Mouse (Mus musculus): ENCODE results near the gene Clcn2. TPM values are rescaled to one million over a fixed set of nuclear protein-coding genes. Genes with fewer than 3 reads are reported as not detected.

Clcn2 gene
- polyA plus RNA-seq (2014; fragmentation: Nextera tagmentation; extraction: Ambion mirVana), result 5.7 and 6.7 TPM in 2 replicates

- under 1% methylated on average over 62 of the region's 62 CpGs for WGBS (ENCODE audit: insufficient replicate concordance)
- Histone ChIP-seq H3K36me3 (ENCODE audit: control insufficient read depth, insufficient read depth, low read length) (peaks cover 11% of the 10 kb centered on the region; the same call in 1 of the 2 replicates), H3K9ac (ENCODE audit: low read depth, low read length) (peak within 1 kb of the TSS; percentile 75), H3K27me3 (ENCODE audit: control insufficient read depth, insufficient read depth, low read length) (no peaks in the 10 kb centered on the region), H3K4me3 (ENCODE audit: low read depth, low read length) (peak within 1 kb of the TSS; percentile 61), H3K4me2 (peak within 1 kb of the TSS; percentile 90), H3K9me3 (replicated peaks; ENCODE audit: control insufficient read depth, low read length) (no peaks in the 10 kb centered on the region), H3K4me1 (ENCODE audit: control insufficient read depth, insufficient read depth, low read length) (peaks cover 27% of the 10 kb centered on the region), H3K27ac (ENCODE audit: low read depth, low read length) (peak within 1 kb of the TSS; percentile 88)
- peak; percentile 79 for ATAC-seq (replicated peaks; ENCODE audit: insufficient number of reproducible peaks, low FRiP score, low TSS enrichment)
These were observed at the start of gene Clcn2, which contains the start of gene Polr2h for GRCm38 (mm10) chr16:20717181-20717977. TSS of gene Clcn2 (minus strand) at chr16:20717746. TSS of gene Polr2h (plus strand) at chr16:20717665.

- H3K4me3 ChIP-seq (ENCODE audit: low read depth, low read length), result no peak overlapping the region
- H3K36me3 ChIP-seq (ENCODE audit: control insufficient read depth, insufficient read depth, low read length), result no peaks in the 10 kb centered on the region
- H3K27me3 ChIP-seq (ENCODE audit: control insufficient read depth, insufficient read depth, low read length), result no peaks in the 10 kb centered on the region
- H3K4me2 ChIP-seq, result no peak overlapping the region
- H3K27ac ChIP-seq (ENCODE audit: low read depth, low read length), result no peak overlapping the region
- no peaks in the 10 kb centered on the region for H3K4me1 ChIP-seq (ENCODE audit: control insufficient read depth, insufficient read depth, low read length)
- H3K9ac ChIP-seq (ENCODE audit: low read depth, low read length), result no peak overlapping the region
- no peaks in the 10 kb centered on the region for H3K9me3 ChIP-seq (replicated peaks; ENCODE audit: control insufficient read depth, low read length)
- no peak for ATAC-seq (replicated peaks; ENCODE audit: insufficient number of reproducible peaks, low FRiP score, low TSS enrichment)
- 36% methylated on average over 9 of the region's 9 CpGs for WGBS (ENCODE audit: insufficient replicate concordance)
These were observed 47.7 kb upstream of the Clcn2 start for GRCm38 (mm10) chr16:20765244-20765643.

GRCm38 (mm10) chr16:20761681-20762080 is 44.1 kb upstream of the Clcn2 start:
- WGBS (ENCODE audit: insufficient replicate concordance), result 10% methylated on average over 3 of the region's 3 CpGs
- Histone ChIP-seq H3K9me3 (replicated peaks; ENCODE audit: control insufficient read depth, low read length) (no peaks in the 10 kb centered on the region), H3K4me1 (ENCODE audit: control insufficient read depth, insufficient read depth, low read length) (no peaks in the 10 kb centered on the region), H3K27me3 (ENCODE audit: control insufficient read depth, insufficient read depth, low read length) (no peaks in the 10 kb centered on the region), H3K9ac (ENCODE audit: low read depth, low read length) (no peak overlapping the region), H3K4me2 (no peak overlapping the region), H3K27ac (ENCODE audit: low read depth, low read length) (no peak overlapping the region), H3K4me3 (ENCODE audit: low read depth, low read length) (no peak overlapping the region), H3K36me3 (ENCODE audit: control insufficient read depth, insufficient read depth, low read length) (no peaks in the 10 kb centered on the region)
- no peak for ATAC-seq (replicated peaks; ENCODE audit: insufficient number of reproducible peaks, low FRiP score, low TSS enrichment)

GRCm38 (mm10) chr16:20757385-20757784 is 39.8 kb upstream of the Clcn2 start:
- Histone ChIP-seq H3K4me2 (no peak overlapping the region), H3K27ac (ENCODE audit: low read depth, low read length) (no peak overlapping the region), H3K27me3 (ENCODE audit: control insufficient read depth, insufficient read depth, low read length) (no peaks in the 10 kb centered on the region), H3K4me1 (ENCODE audit: control insufficient read depth, insufficient read depth, low read length) (no peaks in the 10 kb centered on the region), H3K36me3 (ENCODE audit: control insufficient read depth, insufficient read depth, low read length) (no peaks in the 10 kb centered on the region), H3K9ac (ENCODE audit: low read depth, low read length) (no peak overlapping the region), H3K9me3 (replicated peaks; ENCODE audit: control insufficient read depth, low read length) (no peaks in the 10 kb centered on the region), H3K4me3 (ENCODE audit: low read depth, low read length) (no peak overlapping the region)
- ATAC-seq (replicated peaks; ENCODE audit: insufficient number of reproducible peaks, low FRiP score, low TSS enrichment), result no peak
- 76% methylated on average over 1 of the region's 1 CpGs for WGBS (ENCODE audit: insufficient replicate concordance)

- Histone ChIP-seq H3K4me1 (ENCODE audit: control insufficient read depth, insufficient read depth, low read length) (no peaks in the 10 kb centered on the region), H3K27ac (ENCODE audit: low read depth, low read length) (no peak overlapping the region), H3K4me3 (ENCODE audit: low read depth, low read length) (no peak overlapping the region), H3K9me3 (replicated peaks; ENCODE audit: control insufficient read depth, low read length) (no peaks in the 10 kb centered on the region), H3K9ac (ENCODE audit: low read depth, low read length) (no peak overlapping the region), H3K27me3 (ENCODE audit: control insufficient read depth, insufficient read depth, low read length) (no peaks in the 10 kb centered on the region), H3K36me3 (ENCODE audit: control insufficient read depth, insufficient read depth, low read length) (no peaks in the 10 kb centered on the region), H3K4me2 (no peak overlapping the region)
- 88% methylated on average over 5 of the region's 5 CpGs for WGBS (ENCODE audit: insufficient replicate concordance)
- ATAC-seq (replicated peaks; ENCODE audit: insufficient number of reproducible peaks, low FRiP score, low TSS enrichment), result no peak
These were observed 38.5 kb upstream of the Clcn2 start for GRCm38 (mm10) chr16:20756052-20756451.

- WGBS (ENCODE audit: insufficient replicate concordance), result 49% methylated on average over 8 of the region's 8 CpGs
- Histone ChIP-seq H3K27me3 (ENCODE audit: control insufficient read depth, insufficient read depth, low read length) (no peaks in the 10 kb centered on the region), H3K4me3 (ENCODE audit: low read depth, low read length) (no peak overlapping the region), H3K4me2 (no peak overlapping the region), H3K27ac (ENCODE audit: low read depth, low read length) (no peak overlapping the region), H3K9ac (ENCODE audit: low read depth, low read length) (no peak overlapping the region), H3K9me3 (replicated peaks; ENCODE audit: control insufficient read depth, low read length) (no peaks in the 10 kb centered on the region), H3K4me1 (ENCODE audit: control insufficient read depth, insufficient read depth, low read length) (no peaks in the 10 kb centered on the region), H3K36me3 (ENCODE audit: control insufficient read depth, insufficient read depth, low read length) (no peaks in the 10 kb centered on the region)
- ATAC-seq (replicated peaks; ENCODE audit: insufficient number of reproducible peaks, low FRiP score, low TSS enrichment), result no peak
These were observed 33.0 kb upstream of the Clcn2 start for GRCm38 (mm10) chr16:20750518-20750917.

GRCm38 (mm10) chr16:20746641-20747040 is 29.1 kb upstream of the Clcn2 start:
- H3K4me3 ChIP-seq (ENCODE audit: low read depth, low read length), result no peak overlapping the region
- no peaks in the 10 kb centered on the region for H3K27me3 ChIP-seq (ENCODE audit: control insufficient read depth, insufficient read depth, low read length)
- no peak overlapping the region for H3K9ac ChIP-seq (ENCODE audit: low read depth, low read length)
- H3K4me2 ChIP-seq, result no peak overlapping the region
- H3K9me3 ChIP-seq (replicated peaks; ENCODE audit: control insufficient read depth, low read length), result no peaks in the 10 kb centered on the region
- WGBS (ENCODE audit: insufficient replicate concordance), result 68% methylated on average over 6 of the region's 6 CpGs
- no peaks in the 10 kb centered on the region for H3K4me1 ChIP-seq (ENCODE audit: control insufficient read depth, insufficient read depth, low read length)
- H3K36me3 ChIP-seq (ENCODE audit: control insufficient read depth, insufficient read depth, low read length), result no peaks in the 10 kb centered on the region
- no peak for ATAC-seq (replicated peaks; ENCODE audit: insufficient number of reproducible peaks, low FRiP score, low TSS enrichment)
- H3K27ac ChIP-seq (ENCODE audit: low read depth, low read length), result no peak overlapping the region

GRCm38 (mm10) chr16:20739845-20740244 is 22.3 kb upstream of the Clcn2 start:
- no peaks in the 10 kb centered on the region for H3K36me3 ChIP-seq (ENCODE audit: control insufficient read depth, insufficient read depth, low read length)
- no peak overlapping the region for H3K9ac ChIP-seq (ENCODE audit: low read depth, low read length)
- H3K4me1 ChIP-seq (ENCODE audit: control insufficient read depth, insufficient read depth, low read length), result no peaks in the 10 kb centered on the region
- no peak overlapping the region for H3K27ac ChIP-seq (ENCODE audit: low read depth, low read length)
- WGBS (ENCODE audit: insufficient replicate concordance), result 87% methylated on average over 9 of the region's 9 CpGs
- ATAC-seq (replicated peaks; ENCODE audit: insufficient number of reproducible peaks, low FRiP score, low TSS enrichment), result no peak
- no peak overlapping the region for H3K4me3 ChIP-seq (ENCODE audit: low read depth, low read length)
- no peaks in the 10 kb centered on the region for H3K9me3 ChIP-seq (replicated peaks; ENCODE audit: control insufficient read depth, low read length)
- H3K27me3 ChIP-seq (ENCODE audit: control insufficient read depth, insufficient read depth, low read length), result peaks cover 24% of the 10 kb centered on the region
- H3K4me2 ChIP-seq, result no peak overlapping the region

GRCm38 (mm10) chr16:20736823-20737222 is 19.3 kb upstream of the Clcn2 start:
- no peaks in the 10 kb centered on the region for H3K9me3 ChIP-seq (replicated peaks; ENCODE audit: control insufficient read depth, low read length)
- H3K4me1 ChIP-seq (ENCODE audit: control insufficient read depth, insufficient read depth, low read length), result peaks cover 6% of the 10 kb centered on the region; the same call in 1 of the 2 replicates
- 77% methylated on average over 5 of the region's 5 CpGs for WGBS (ENCODE audit: insufficient replicate concordance)
- H3K4me3 ChIP-seq (ENCODE audit: low read depth, low read length), result no peak overlapping the region
- H3K4me2 ChIP-seq, result no peak overlapping the region
- no peaks in the 10 kb centered on the region for H3K36me3 ChIP-seq (ENCODE audit: control insufficient read depth, insufficient read depth, low read length)
- no peak overlapping the region for H3K9ac ChIP-seq (ENCODE audit: low read depth, low read length)
- no peak for ATAC-seq (replicated peaks; ENCODE audit: insufficient number of reproducible peaks, low FRiP score, low TSS enrichment)
- peaks cover 47% of the 10 kb centered on the region for H3K27me3 ChIP-seq (ENCODE audit: control insufficient read depth, insufficient read depth, low read length)
- no peak overlapping the region for H3K27ac ChIP-seq (ENCODE audit: low read depth, low read length)
